Mouse (Mus musculus): ENCODE data around the gene Ccnd3.

DNA sequence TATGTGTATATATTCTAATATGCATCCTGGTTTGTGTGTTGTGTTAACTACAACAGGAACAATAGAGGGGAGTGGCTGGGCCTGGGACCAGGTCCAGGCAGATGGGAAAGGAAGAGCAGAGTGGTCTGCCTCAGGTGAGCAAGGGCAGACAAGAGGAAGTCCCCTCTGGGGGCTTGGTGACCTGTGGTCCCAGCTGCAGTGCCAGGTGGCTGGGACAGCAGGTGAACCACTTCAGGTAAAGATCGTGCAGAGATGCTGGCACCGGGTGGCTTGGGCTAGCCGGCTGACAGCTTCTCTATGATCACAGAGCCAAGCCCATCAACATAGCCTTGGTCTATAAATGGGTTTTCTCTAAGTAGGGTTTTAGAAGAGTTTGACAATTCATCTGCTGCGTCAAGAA, 34.7 kb upstream of the Ccnd3 start:
- no peak for TF ChIP-seq POLR2A (IDR thresholded peaks at IDR 0.05; ENCODE audit: low read depth, low read length)
- TF ChIP-seq CTCF (IDR thresholded peaks at IDR 0.05; ENCODE audit: borderline replicate concordance, insufficient read depth, low read length), result no peak
